Mouse (Mus musculus) erythroblast, embryonic 14.5 days (primary cell): ENCODE measurements around the gene Ifi27l2b. TPM values are rescaled to one million over a fixed set of nuclear protein-coding genes. Genes with fewer than 3 reads are reported as not detected.

ENCODE experiments used
- H3K27me3 ChIP-seq: 2 replicates; pipeline ENCODE4 v1.6.1; 2012; ENCODE audit warnings: inconsistent platforms; ENCODE audit not compliant: control insufficient read depth
- H3K36me3 ChIP-seq: 2 replicates; pipeline ENCODE4 v1.6.1; 2012; ENCODE audit warnings: mild to moderate bottlenecking, inconsistent platforms; ENCODE audit not compliant: control insufficient read depth
- H3K4me1 ChIP-seq: 2 replicates; pipeline ENCODE4 v1.6.1; 2012; ENCODE audit warnings: inconsistent platforms; ENCODE audit not compliant: control insufficient read depth
- H3K4me3 ChIP-seq: replicated peaks from 2 replicates; pipeline ENCODE3; 2012; ENCODE audit warnings: moderate library complexity, mild to moderate bottlenecking, inconsistent platforms
- H3K9me3 ChIP-seq: 2 replicates; pipeline ENCODE4 v1.6.1; 2012; ENCODE audit warnings: low read length, inconsistent platforms, mixed read lengths; ENCODE audit not compliant: control insufficient read depth
- GATA1 ChIP-seq: IDR thresholded peaks from 2 replicates; pipeline ENCODE4 v1.6.1; 2012; ENCODE audit warnings: low read length, inconsistent platforms, mixed read lengths
- TAL1 ChIP-seq: IDR thresholded peaks from 3 replicates; pipeline ENCODE4 v1.6.1; 2012; ENCODE audit warnings: low read length, inconsistent platforms, mixed read lengths
- polyA plus RNA-seq: library from polyadenylated mRNA; stranded (reverse); fragments of >175 nt; gene quantifications from 2 replicates; pipeline ENCODE4 v1.2.3, GENCODE M21; 2012

Gene Ifi27l2b
- polyA plus RNA-seq, 1 experiment, result not detected

DNA sequence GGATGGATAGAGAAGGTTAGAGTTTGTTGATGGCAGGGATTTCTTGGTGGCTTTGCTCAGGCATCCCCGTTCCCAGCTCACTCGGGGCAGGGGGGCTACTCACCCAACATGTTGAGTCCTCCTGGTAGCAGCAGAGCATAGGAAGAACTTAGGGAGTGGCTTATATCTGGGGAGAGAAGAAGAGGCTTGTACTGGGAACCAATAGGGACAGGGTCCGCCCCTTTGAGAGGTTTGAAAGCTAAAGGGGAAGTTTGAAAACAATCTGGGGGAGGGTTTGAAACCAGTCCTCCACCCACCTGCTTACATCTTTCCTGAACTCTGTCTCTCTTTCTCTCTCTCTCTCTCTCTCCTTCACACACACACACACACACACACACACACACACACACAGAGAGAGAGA lies 13.5 kb downstream of the Ifi27l2b start, which contains the start of gene Ifi27l2a:
Gene Ifi27l2a, minus strand, starts transcription at position 157 of the 400 bp plus-strand sequence.
- Histone ChIP-seq H3K9me3 (no peaks in the 10 kb centered on the region), H3K27me3 (no peaks in the 10 kb centered on the region), H3K36me3 (no peaks in the 10 kb centered on the region), H3K4me3 (no peak within 1 kb of the TSS), H3K4me1 (no peaks in the 10 kb centered on the region)
- TF ChIP-seq TAL1 (no peak), GATA1 (no peak)

DNA sequence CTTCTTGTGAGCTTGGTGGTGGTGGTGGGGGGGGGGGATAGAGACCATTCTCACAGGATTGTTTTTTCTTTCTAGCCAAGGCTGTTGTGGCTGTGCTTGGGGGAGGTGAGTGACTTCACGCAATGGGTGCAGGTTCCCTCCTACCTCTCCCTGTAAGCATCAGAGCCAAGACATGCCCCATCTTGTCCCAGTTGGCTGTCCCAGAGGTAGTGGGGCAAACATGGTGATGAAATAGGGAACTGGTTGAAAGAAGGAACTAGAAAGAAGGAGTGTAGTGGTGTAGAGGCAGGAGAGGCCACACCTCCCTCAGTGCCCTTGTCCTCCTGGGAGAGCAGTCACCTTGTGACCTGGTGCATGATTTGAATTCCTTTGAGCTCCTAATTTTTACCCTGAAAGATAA lies 19.4 kb downstream of the Ifi27l2b start:
- Histone ChIP-seq H3K27me3 (no peaks in the 10 kb centered on the region), H3K4me1 (no peaks in the 10 kb centered on the region), H3K4me3 (no peak overlapping the region), H3K9me3 (no peaks in the 10 kb centered on the region), H3K36me3 (no peaks in the 10 kb centered on the region)
- TF ChIP-seq TAL1 (no peak), GATA1 (no peak)

DNA sequence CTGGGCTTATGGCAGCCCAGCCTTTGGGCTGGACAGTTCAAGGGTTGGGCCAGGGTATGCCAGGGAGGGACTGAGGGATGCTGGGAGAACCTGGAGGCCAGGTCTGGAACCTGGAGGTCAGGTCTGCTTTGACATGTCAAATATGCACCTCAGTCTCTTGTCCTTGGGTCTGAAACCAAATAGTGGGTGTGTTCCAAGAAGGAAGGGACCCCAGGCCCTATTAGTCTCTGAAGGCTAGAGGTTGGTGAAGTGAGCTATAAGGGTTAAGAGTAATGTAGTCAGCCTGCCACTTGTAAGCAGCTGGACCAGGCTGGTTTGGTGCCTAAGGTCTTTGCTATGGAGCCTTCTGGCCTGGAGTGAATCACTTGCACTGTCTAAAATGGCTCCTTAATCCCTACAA lies 22.2 kb downstream of the Ifi27l2b start:
- no peaks in the 10 kb centered on the region for H3K4me1 ChIP-seq
- H3K27me3 ChIP-seq, result no peaks in the 10 kb centered on the region
- H3K4me3 ChIP-seq, result no peak overlapping the region
- TF ChIP-seq TAL1, result no peak
- no peak for TF ChIP-seq GATA1
- no peaks in the 10 kb centered on the region for H3K36me3 ChIP-seq
- H3K9me3 ChIP-seq, result no peaks in the 10 kb centered on the region

DNA sequence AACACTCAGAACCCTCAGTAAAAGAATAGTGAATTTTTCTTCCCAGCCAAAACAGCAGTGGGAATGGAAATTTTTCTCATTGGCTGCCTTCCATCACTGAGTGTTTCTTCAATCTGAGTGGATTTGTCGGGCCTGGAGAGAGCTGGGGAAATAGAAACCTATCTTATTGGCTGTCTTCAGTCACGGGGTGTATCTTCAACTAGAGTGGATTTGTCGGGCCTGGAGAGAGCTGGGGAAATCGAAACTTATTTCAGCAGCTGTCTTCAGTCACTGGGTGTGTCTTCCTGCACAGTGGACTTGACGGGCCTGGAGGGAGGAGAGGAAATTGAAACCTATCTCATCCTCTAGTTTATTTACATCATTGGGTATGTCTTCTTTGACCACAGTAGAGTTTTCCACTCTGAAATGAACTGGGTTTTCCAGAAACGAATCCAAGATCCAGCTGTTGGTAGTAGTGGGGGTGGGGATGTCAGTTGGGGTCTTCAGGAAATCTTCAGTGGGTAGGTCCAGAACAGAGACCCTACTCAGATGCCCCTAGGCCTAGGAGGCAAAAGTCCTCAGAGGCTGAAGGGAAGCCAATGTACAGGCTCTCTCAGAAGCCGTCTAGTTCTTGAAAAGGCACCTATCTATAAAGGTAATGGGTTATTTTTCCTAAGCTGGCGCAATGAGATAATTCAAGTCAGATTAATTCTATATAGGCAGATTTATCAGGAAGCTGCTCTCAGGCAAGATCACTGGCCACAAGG lies 22.9 kb downstream of the Ifi27l2b start, which contains the start of gene Ifi27:
Gene Ifi27, plus strand, starts transcription at position 226 of the 746 bp plus-strand sequence.
- H3K9me3 ChIP-seq, result no peaks in the 10 kb centered on the region
- H3K4me3 ChIP-seq, result no peak within 1 kb of the TSS
- TF ChIP-seq TAL1 (no peak), GATA1 (no peak)
- no peaks in the 10 kb centered on the region for H3K27me3 ChIP-seq
- no peaks in the 10 kb centered on the region for H3K36me3 ChIP-seq
- H3K4me1 ChIP-seq, result no peaks in the 10 kb centered on the region

DNA sequence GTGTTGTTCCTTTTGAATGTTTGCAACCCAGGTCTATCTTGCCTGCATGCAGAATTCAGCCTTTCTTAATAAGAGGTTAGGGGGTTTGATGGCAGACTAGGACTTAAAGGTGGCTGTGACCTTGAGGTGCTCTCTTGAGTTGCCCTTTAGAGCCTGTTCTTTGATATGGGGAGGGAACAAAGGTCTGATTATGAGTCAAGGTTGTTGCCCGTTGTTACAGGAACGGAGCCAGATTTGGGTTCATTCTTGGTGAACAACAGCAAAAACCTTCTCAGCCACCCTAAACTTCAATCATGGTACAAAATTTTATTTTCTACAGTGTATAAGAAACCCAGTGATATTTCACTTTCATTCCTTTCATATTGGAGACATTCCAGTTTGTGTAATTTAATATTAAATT lies 23.6 kb downstream of the Ifi27l2b start:
- H3K36me3 ChIP-seq, result no peaks in the 10 kb centered on the region
- TF ChIP-seq GATA1 (no peak), TAL1 (no peak)
- H3K27me3 ChIP-seq, result no peaks in the 10 kb centered on the region
- no peaks in the 10 kb centered on the region for H3K9me3 ChIP-seq
- H3K4me1 ChIP-seq, result no peaks in the 10 kb centered on the region
- no peak overlapping the region for H3K4me3 ChIP-seq

DNA sequence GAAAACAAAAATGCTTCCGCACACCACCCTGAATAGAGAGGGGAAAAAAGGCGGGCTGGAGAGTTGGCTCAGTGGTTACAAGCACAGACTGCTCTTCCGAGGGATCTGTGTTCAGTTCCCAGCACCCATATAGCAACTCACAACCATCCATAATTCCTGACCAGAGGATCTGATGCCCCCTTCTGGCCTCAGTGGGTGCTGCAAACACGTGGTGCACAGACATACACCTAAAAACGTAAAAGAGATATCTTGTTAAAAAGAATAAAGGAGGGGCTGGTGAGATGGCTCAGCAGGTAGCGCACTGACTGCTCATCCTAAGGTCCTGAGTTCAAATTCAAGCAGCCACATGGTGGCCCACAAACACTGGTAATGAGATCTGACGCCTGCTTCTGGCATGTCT lies 30.3 kb downstream of the Ifi27l2b start:
- H3K9me3 ChIP-seq, result peaks cover 4% of the 10 kb centered on the region
- peaks cover 32% of the 10 kb centered on the region for H3K4me1 ChIP-seq
- H3K4me3 ChIP-seq, result no peak overlapping the region
- no peaks in the 10 kb centered on the region for H3K27me3 ChIP-seq
- peaks cover 26% of the 10 kb centered on the region for H3K36me3 ChIP-seq
- no peak for TF ChIP-seq GATA1
- no peak for TF ChIP-seq TAL1

DNA sequence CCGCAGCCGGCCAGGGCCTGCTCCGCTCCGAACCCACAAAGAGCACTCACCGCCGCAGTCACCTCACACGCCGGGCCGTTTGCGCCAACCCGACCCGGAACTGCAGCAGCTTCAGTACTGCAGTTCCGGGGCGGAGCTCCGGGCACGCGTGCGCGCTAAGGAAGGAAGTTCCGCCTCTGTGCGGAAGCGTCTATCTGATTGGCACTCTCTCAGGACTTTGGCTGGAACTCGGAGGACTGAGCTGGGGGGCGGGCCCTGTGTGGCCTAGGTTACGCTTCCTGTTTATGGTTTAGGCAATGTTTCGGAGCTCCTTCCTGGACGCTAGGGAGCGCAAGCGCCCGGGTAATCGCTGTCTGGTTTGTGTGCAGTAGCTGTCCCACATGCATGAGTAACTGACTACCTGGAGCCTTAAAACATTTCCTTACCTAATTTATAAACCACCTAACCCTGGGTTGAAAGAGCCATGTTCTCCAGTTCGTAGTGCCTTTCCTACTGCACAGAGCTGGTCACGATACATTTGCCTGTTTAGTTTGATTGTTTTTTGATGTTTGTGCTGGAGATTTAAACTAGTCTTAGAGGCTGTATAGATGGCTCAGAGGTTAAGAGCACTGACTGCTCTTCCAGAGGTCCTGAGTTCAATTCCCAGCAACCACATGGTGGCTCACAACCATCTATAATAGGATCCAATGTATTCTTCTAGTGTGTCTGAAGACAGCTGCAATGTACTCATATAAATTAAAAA lies 31.1 kb downstream of the Ifi27l2b start, which contains the start of gene Ddx24:
Gene Ddx24, minus strand, starts transcription at position 102 of the 742 bp plus-strand sequence.
- H3K9me3 ChIP-seq, result peaks cover 4% of the 10 kb centered on the region
- peak within 1 kb of the TSS; percentile 79 for H3K4me3 ChIP-seq
- TF ChIP-seq TAL1, result no peak
- peak; percentile 81 for TF ChIP-seq GATA1
- H3K36me3 ChIP-seq, result peaks cover 31% of the 10 kb centered on the region
- no peaks in the 10 kb centered on the region for H3K27me3 ChIP-seq
- peaks cover 37% of the 10 kb centered on the region for H3K4me1 ChIP-seq

DNA sequence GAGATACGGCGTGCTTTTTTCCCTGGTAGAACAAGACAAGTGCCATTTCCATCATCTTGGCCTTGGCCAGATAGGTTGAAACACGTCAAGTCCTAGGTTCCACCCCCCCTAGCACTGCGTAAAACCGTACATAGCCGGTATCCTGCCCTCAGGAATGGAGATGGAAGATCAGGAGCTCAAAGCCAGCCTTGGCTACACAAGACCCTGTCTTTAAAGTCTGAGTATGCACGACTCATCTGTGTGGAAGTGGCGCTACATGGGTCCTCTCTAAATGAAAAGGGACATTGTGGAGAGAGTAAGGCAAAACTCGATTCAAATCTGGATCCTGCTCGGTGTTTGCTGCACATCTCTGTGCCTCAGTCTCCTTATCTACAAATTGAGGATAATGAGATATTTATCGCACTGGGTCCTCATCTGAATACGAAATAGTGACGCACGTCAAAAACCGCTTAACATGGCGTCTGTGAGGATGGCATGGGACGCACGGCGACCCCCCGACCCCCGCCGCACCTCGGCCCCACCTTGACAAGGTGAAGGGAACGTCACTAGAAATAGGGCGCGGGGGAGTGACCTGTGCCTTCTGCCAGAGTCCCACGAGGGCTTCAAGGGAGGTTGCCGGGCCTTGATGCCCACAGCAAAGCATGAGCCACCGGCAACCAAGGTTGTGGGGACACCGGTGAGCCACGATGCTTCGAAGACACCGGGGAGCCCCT lies 31.9 kb downstream of the Ifi27l2b start:
- H3K4me1 ChIP-seq, result peaks cover 37% of the 10 kb centered on the region
- peaks cover 35% of the 10 kb centered on the region for H3K36me3 ChIP-seq
- H3K9me3 ChIP-seq, result peaks cover 4% of the 10 kb centered on the region
- no peaks in the 10 kb centered on the region for H3K27me3 ChIP-seq
- TF ChIP-seq GATA1 (no peak), TAL1 (no peak)
- H3K4me3 ChIP-seq, result peak overlapping the region; percentile 79

DNA sequence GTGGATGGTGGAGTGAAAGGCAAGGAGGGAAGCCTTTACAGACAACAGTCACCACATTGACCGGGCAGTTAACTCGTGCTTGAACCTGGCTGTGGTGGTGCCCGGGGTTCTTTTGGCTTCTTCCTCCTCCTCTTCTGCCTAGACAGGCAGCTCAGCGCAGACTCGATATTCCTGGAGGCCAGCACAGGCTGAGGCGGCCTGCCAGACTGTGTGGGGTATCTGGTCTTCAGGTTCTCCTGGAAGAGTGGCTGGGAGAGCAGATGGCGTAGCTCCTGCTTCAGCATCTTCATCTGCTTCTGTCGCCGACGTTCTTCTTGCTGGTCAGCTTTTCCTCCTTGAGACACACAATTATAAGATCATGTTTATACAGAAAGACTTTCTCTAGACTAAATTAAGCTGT lies 48.9 kb downstream of the Ifi27l2b start:
- Histone ChIP-seq H3K4me3 (no peak overlapping the region), H3K36me3 (peaks cover 100% of the 10 kb centered on the region), H3K27me3 (no peaks in the 10 kb centered on the region), H3K9me3 (no peaks in the 10 kb centered on the region), H3K4me1 (peaks cover 2% of the 10 kb centered on the region; the same call in 1 of the 2 replicates)
- no peak for TF ChIP-seq GATA1
- no peak for TF ChIP-seq TAL1
